Mouse (Mus musculus) heart, adult 2 months (tissue): Measurements from ENCODE around the gene Gm3839.

ENCODE experiments used
- CTCF ChIP-seq: fragments of 200-600 bp; IDR thresholded peaks from 2 replicates; pipeline ENCODE4 v1.8.1; 2022; ENCODE audit warnings: antibody characterized with exemption, mild to moderate bottlenecking, moderate library complexity
- EP300 ChIP-seq: fragments of 200-500 bp; IDR thresholded peaks from 2 replicates; pipeline ENCODE4 v1.6.1; 2011; ENCODE audit warnings: low read depth, low read length, control low read depth; ENCODE audit not compliant: insufficient read depth
- POLR2A ChIP-seq: fragments of 200-500 bp; IDR thresholded peaks from 2 replicates; pipeline ENCODE4 v1.6.1; 2011; ENCODE audit warnings: mild to moderate bottlenecking, low read depth, low read length, control low read depth; ENCODE audit not compliant: insufficient read depth

GRCm38 (mm10) chr14:11232086-11232485, 124.4 kb downstream of the Gm3839 start:
- TF ChIP-seq POLR2A (no peak), CTCF (no peak), EP300 (no peak)
